Mouse (Mus musculus) ovary, postnatal 14 days (tissue): ENCODE results near the gene Gm9945.
A peak's percentile ranks its signal among the peaks of the same experiment; 100 is the strongest.

Experiments used
- DNase-seq: peaks from one replicate; pipeline ENCODE4 v3.0.0; 2022; ENCODE audit warnings: low spot score

Gm9945 gene

DNA sequence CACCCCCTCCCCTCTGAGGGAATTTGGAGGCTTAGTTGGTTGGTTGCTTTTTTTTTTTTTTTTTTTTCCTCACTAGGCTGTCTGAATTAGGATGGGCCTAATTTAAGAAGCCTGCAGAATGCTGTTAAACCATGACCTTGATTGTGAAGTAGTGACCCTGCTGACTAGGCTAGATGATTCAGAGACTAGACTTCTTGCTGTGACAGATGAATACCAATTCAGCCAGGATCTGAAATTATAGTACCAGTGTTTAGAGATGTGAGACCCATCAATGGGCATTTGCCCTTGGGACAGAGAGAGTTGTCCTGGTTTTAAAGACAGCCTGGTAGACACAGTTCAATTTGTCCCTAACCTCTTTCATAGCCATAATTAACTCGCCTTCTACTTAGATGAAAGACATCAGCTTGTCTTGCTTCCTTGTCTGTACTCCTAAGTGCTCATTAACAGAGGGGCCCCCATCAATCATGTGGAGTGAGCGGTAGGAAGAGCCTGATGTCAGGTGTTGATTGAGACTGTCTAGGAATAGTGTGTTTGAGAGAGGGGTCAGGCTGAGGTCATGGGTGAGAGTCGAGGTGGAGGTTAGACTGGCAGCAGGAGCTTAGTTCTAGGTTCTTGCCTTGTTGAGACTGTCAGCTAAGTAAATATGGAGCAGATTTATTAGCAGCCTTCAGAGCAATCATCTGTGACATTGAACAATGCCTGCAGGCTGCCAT, 13.4 kb downstream of the Gm9945 start:
- DNase-seq, result no peak

DNA sequence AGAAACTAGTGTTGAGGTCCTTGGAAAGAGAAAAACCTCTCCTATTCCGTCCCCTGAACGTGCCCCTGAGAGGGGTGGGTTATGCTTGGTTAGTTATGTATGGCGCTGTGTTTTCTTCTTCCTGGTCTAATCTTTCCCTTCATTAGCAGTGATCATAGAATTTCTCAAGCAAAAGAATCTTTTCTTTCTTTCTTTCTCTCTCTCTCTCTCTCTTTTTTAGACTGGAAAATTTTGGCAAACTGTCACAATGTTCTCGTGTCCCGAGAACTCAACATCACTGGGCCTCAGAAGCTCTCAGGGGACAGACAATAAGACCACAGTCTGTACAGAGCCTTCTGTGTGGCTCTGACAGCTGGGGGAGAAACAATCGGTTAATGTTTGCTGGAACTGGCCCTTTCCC, 15.5 kb downstream of the Gm9945 start:
- no peak for DNase-seq

DNA sequence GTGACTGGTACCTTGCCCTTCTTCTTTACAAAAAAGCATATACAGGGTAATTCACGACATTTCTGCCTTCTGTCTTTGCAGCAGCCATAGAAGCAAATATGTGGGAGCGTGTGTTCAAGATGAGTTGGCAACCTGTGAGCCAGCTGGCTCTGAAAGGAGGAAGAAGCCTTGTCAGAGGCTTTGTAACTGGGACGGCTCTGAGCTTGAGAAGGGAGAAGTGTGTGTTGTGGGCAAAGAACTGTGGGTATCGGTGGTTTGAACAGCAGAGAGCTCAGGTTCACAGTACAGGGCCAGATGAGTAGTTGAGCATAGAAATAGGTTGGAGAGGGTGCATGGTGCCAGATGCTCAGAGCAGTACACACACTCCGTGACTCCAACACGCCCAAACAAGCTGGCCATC, 17.0 kb downstream of the Gm9945 start:
- no peak for DNase-seq

DNA sequence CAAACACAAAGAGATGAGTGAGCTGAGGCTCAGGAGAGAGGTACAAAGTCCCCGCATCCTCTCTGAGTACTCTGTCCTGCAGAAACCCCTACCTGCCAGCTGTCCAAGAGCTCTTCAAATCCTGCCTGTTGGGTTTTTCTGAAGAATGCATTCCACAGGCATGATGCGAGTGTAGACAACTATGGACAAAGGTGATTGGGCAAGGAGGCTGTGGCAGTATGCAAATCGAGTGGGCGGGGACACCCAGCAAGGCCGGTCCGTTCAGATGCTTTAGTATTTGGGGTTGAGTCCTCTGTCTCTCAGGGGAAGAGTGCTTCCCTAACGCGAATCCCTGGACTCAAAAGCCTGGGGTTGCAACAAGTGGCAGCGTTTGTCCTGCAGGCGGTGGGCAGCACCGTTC, 20.6 kb downstream of the Gm9945 start:
- no peak for DNase-seq

DNA sequence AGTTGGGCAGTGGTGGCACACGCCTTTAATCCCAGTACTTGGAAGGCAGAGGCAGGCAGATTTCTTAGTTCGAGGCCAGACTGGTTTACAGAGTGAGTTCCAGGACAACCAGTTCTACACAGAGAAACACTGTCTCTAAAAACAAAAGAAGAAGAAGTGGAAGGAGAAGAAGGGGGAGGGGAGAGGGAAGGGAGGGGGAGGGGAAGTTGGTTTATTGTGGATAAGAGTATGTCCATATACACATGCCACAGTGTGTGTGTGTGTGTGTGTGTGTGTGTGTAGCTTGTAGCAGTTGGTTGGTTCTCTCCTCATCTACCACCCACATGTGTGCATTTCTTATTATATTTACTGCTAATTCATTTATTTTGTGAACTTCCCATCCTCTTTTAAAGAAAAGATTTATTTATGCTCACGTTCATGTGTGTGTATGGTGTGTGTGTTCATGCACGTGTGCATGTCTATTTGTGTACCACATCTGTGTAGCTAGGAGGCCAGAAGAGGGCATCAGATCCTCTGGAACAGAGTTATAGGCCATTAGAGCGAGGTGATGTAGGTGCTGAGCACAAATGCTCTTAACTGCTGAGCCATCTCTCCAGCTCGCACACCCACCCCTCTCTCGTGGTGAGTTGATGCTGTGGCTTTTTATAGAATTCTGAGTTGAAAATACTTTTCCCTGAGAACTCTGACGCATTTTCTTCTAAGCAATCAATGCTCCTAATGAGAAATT, 22.2 kb downstream of the Gm9945 start:
- no peak for DNase-seq

DNA sequence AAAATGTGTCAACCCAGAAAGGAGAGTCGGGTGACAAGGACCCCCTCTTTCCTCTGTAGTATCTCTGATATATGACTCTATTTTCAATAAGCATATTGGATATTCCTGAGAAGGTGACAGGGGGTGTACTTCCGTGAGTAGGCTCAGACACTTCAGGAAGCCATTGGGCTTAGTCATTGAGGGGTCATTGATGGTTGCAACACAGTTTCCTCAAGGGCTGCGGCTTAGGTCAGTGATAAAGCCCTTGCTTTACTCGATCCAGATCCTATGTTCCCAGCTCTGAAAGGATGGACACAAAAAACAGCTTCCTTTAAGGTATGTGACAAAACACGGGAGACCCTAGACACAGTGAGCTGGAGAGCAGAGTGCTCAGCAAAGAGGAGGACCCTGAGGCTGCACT, 23.8 kb downstream of the Gm9945 start:
- no peak for DNase-seq

DNA sequence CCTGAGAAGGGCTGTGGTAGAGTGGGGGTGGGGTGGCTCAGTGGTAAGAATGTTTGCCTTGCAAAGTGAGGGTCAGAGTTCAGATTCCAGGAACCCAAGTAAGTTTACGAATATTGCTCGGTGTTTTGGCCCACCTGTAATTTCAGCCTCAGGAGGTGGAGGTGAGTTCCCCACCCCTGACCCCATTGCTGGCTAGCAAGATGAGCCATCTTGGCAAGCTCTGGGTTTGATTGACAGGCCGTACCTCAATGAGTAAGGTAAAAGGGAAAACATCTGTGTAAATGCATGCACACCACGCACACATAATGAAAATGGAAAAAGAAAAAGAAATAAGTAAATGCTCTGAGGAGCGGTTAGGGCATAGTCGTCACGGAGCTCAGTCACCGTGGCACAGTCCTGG, 24.4 kb downstream of the Gm9945 start:
- no peak for DNase-seq

DNA sequence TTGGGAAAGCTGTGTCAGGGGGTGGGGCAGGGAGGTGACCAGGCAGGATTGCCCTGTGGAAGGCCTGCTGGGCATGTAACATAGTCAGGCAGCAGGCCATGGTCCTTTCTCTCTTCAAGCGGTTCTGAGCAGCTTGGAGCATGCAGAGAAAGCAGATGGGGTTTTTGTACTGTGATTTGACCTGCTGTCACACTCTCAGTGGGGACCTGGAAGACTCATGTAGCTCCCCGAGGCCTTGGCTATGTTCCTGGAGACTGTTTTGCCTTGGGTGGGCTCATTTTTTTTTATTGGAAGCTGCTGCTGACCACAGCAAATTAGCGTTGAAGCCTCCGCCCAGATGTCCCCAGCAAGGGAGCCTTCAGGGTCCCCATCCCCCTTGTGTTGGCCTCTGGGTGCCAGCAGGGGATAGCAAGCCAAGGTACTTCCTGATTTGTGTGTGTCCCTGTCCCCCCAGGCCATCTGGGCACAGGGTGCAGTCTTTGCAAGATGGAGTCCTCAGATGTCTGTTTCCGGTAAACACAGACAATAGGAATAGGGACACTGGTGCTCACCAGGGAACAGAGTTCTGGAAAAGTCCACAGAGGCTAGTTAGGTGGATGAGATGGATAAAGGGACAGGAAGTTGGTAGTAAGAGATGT, 25.2 kb downstream of the Gm9945 start:
- no peak for DNase-seq

DNA sequence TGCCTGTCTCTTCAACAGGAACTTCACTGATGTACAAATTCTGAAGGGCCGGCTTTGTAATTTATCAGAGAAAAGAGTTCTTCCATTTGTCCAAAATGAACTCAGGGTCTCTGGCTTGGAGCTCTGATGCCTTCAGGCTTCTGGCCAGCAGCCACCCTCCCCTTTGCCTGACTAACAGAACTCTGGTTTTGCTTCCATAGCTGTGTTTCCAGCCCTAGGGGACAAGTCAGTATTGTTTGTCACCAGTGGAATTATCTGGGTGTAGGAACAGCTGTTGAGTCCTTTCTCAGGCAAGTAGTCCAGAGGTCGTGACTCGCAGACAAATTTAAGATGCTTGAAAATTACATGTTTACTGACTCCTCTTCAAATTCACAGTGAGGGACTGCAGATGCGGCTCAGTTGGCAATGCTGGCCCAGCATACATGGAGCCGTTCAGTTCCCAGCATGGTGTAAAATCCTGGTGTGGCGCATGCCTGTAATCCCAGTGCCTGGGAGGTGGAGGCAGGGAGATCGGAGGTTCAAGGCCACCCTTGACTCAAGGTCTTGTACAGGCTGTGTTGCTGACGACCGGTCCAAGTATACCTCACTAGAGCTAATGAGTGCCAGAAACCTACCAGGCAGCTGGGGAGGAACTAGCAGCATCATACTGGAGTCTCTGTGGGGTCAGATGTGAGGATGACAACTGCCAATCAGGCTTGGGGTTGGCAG, 27.3 kb downstream of the Gm9945 start:
- DNase-seq, result no peak

DNA sequence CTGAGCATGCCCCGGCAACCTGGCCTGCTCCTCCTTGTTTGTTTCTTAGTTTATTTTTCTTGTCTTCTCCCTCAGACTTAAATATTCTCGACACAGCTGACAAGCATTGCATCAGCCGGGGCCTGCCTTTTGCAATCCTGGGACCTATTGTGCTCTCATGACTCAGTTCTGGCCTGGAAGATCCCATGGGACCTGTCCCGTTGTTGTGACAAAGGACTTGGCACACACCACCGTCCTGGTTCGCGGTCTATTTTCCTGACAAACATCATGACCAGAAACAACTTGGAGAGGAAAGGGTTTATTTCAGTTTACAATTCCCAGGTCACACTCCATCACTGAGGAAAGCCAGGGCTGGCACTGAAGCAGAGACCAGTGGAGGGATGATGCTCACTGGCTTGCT, 28.2 kb downstream of the Gm9945 start:
- no peak for DNase-seq

DNA sequence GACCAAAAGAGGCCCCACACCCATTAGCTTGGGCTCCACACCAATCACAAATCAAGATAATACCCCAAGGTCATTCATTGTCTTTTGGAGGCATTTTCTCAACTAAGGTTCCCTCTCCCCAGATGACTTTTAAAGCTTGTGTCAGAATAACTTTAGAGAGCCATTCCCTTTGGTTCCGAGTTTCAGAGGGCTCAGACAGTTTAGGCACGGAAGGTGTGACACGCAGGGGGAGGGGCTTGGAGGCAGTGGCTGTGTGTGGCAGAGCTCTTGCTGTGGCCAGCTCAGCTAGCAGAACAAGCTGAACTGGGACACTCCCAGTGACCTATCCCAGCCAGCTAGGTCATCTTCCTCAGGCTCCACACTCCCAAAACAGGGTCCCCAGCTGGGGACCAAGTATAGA, 28.6 kb downstream of the Gm9945 start:
- no peak for DNase-seq

DNA sequence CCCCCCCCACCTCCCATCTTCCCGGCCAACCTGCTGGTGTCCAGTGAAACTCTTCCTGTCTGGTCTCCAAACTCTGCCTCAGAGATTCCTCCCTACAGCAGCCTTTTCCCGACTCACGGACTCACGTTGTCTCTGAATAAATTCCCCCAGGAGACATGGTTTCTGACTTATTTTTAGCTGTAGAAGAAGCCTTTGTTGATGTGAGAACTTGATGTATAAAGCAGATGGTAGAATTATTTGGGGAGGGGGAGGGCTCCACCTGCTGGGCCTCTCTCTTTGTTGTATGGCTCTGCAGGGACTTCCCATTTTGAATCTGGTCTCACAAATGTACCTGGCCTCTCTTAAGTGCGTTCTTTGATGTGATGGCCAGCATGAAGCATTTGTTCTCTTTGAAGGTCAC, 30.4 kb downstream of the Gm9945 start:
- no peak for DNase-seq

DNA sequence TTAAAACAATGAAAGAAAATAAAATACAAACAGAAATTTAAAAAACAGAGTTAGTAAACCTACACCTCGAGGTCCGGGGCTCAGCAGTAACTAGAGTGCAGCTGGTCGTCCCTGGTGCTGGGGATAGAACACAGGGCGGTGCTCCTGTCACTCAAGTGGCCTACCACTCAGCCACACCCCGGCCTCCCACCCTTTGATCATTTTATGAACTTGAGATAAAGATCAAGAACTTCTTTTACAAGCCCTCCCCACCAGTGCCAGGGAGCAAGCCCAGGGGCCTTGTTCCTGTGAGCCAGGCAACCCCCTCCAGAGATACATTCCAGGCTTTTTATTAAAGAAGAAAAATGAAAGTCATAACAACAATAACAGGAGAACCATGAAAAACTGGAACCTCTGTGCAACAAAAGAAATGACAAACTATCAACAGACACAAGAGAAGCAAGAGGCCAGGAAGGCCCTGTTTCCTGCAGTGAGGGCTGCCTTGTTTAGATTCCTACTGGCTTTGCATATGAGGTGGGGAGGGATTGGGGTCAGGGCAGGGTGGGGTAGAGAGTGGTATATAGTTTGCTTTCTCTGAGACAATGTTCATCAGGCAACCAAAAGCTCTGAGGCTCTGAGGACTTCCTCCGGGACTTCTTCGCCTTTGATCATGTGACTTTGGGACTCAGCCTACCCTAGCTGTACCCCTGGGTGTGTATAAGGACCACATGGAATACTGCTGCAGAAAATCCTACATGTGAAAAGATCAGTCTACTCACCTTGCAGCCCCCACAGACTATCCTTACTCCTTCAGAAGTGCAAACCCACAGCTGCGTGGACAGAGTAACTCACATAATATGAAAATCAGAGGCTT, 37.0 kb downstream of the Gm9945 start:
- DNase-seq, result no peak

DNA sequence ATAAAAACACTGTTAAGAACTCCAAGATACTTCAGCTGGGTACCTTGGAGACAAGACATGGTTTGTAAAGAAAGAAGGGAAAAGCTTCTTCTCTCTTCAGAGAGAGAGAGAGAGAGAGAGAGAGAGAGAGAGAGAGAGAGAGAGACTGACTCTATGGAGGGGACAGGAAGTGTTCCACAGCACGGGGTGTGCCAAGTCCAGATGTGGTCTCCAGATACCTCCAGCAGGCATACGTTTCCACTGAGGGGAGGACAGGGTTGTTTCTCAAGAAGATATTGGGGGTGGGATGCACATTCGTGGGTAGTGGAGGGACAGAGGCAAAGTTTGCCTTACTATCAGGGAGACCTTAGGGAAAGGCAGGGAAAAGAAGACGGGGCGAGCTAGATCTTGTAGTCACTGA, 38.8 kb downstream of the Gm9945 start:
- DNase-seq, result no peak

DNA sequence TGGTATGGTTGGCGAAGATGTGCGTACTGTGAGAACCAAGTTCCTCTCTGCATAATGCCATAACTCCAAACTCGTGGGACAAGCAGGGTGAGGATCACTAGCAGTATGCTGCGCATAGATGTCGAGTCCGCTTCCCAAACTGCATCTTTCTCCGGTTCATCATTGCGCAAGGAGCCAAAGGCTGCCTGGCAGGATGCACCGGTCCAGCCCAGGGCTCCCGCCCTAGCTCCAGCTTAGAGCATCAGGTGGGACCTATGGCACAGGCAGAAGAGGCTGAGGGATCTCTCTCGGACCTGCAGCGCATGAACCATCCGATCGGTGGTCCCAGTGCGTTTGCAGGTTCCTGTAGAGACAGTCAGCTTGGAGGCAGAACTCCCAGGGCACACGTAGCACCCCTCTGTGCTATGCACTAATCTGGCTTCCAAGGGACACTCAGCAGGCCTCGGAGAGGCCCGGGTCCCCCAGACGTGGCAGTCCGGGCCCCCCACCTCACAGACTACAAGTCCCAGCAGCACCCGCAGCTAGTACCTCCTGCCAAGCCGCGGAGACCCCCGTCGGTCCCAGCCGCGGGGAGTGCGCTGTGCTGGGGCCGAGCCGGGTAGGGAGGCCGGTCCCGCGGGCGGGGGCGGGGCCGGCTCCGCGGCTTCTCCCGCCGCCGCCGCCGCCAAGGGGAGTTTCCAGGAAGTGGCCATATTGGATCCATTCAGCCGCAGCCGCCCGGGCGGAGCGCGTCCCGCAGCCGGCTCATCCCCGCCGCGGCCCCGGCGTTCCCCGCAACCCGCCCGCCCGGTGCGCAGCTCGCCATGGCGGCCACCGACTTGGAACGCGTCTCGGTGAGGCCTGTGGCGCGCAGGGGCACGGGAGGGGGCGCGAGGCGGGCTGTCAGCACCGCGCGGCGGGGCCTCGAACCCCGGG, 39.5 kb downstream of the Gm9945 start, which contains the start of gene Sept8:
TSS of gene Sept8 (plus strand) at position 51 of the 915 bp plus-strand sequence.
- peak; percentile 38 for DNase-seq

DNA sequence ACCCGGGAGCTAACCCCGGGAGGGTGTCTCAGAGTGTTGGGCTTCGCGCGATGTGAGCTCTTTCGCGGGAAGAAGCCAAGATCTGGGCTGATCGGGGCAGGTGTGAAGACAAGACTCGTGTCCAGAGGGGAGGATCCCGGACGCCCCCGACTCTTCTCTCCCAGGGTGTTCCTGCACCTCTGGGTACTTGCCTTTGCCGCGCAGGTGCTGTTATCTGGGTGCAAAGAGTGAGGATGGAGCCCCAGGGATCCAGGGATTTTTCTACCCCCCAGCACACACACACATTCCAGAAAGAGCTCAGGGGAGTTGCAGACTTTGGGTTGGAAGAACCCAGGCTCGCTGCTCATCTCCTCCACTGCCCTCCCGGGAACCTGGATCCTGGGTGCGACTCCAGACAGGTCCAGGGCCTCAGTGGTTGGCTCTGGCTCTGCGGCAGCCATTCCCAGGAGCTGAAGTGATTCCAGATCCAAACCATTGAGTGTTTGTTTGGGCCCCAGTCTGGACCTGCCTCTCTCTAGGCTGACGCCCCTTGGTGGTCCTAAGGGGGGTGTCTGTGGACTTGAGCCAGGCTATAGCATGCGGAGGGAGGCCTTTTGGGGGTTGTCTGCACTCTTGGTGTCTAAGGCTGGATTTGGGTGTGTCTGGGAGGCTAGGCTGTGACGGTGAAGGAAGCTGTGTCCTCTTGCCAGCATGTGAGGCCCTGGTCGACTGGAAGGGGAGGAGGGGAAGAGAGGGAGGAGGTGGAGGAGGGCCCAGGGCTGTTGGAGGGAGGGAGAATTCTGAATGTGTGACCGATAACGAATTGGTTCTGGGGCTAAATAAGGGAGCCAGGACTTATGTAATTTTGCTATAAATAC, 40.4 kb downstream of the Gm9945 start:
- peak; percentile 24 for DNase-seq

DNA sequence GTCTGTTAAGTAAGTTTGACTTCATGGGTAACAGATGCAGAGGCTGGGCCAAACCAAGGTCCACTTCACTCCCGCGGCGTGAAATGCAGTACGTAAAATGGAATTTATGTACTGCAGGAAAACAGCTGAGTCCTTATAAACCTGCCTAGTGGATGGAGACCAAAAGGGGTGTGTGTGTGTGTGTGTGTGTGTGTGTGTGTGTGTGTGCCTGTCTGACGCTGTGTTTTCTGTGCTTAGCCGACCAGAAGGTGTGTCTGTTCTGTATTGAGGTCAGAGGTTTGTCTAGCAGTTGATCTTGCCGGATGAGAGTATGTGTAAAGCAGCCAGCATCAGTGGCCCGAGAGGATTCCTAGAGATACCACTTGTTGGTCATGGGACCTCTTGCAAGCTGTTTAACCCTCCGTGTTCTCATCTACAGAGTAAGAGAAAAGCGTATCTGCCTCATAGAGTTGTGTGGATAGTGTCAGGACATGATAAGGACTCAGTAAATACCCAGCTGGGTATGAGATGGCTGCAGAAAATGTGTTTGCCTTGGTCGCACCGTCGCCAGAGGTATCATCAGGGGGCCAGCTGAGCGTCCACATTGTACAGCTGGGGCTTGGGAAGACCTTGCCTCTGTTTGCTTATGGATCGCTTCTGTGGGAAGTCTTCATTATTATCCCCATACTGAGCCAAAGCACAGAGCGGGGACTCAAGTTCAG, 41.3 kb downstream of the Gm9945 start:
- no peak for DNase-seq

DNA sequence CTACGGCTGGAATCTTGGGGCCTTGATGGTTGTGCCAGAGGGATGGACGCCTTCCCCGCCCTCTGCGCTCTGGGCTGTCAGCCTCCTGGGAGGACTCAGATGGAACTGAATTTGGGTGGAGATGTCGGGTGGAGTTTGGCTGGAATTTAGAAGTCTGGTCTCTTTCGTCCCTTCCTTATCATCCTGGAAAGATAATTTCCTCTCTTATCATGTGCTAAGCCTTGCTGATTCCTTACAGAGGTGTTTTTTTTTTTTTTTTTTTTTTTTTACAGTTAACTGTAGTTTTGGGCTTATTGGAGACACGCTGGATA, 41.8 kb downstream of the Gm9945 start:
- DNase-seq, result no peak

DNA sequence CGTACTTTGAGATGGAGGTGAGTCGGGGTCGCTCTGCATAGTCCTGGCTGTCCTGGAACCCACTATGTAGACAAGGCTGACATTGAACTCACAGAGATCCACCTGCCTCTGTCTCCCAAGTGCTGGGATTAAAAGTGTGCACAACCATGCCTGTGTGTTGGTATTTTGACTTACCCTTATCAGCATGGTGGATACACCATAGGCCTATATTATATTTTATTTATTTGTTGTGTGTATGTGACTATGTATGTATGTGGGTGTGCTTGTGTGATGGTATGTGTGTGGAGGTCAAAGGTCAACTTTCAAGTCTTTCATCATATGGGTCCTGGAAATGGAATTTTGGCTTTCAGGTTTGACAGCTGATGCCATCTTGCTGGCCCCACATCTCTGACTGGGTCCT, 42.4 kb downstream of the Gm9945 start:
- DNase-seq, result no peak
